Mouse (Mus musculus): ENCODE data around the gene Pde4b.

Pde4b gene

DNA sequence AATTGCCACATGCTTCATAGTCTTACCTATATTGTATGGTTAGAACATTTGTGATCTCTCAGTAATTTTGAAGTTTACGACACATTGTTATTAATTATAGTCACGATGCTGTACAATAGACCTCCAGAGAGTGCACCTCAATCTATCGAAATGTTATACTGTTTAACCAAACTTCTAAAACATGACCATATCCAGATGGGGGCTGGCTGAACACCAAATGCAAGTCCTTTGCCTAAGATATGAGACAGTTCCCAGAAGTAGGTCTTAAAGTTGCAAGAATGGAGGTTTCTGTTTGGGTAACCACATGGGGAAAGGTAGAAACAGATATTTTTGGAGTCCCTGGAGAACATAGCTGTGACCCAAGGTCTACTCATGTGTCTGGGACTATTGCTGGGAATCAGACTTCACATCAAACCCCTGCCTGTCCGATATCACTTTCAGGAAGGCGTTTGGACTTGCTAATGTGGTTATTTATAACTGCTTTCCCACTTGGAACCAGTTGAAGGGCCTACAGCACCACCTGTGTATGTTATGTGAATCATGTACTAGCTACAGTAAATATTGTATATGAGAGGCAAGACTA, 452.3 kb downstream of the Pde4b start:
- DNase-seq (ENCODE audit: extremely low spot score), result no peak

DNA sequence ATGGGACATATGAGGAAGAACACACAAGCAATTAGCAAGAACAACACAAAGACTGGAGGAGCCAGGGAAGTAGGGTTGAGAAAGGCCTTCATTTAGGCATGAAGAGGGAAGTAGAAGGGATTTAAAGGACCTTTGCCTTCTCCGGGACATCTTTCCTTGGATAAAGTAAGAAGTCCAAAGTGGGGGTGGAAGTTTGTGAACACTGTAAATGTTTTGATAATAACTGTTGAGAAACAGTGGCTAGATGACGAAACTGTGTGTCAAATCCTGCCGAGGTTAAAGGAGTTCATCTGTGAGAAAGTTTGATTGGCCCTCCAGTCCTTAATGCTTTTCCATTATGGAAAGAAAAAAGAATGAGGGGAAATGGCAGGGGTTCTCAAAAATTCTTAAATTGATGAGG, 455.6 kb downstream of the Pde4b start:
- no peak for DNase-seq (ENCODE audit: extremely low spot score)

GRCm38 (mm10) chr4:102545226-102545625, 457.9 kb downstream of the Pde4b start:
- DNase-seq (ENCODE audit: extremely low spot score), result no peak

DNA sequence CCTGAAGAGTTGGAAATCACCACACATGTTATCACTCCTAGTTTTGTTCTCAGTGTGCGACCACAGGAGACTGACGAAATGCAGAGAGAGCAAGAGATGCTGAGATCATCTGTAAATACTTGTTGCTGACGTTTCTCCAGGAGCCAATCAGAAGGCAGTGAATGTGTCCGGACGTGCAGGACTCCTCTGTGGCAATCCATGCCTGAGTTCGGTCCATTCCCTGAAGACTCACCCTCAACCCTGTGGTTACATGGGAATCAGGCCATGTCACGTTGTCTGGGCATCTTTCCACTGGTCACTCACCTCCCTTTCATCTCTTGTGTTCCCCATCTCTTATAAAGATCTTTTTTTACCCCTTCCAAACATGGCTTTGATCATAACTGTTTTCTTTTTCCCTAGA, 468.2 kb downstream of the Pde4b start:
- no peak for DNase-seq (ENCODE audit: extremely low spot score)

DNA sequence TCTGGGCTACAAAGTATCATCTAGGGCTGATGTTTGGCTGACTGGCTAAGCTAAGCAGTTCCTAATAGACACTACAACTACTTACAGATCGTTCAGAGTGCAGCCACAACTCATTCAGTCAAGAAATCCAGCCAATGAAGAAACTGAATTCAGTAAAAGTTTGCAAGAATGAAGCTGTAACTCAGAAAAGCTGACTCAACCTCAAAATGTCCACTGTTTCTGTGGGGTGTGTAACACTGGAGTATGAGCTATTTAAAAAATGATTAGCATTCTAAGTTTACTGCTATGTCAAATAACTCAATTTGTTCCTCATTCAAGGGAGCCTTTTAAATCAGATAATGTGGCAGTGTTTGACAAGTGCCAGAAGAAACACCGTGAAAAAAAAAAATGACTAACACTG, 469.7 kb downstream of the Pde4b start:
- DNase-seq (ENCODE audit: extremely low spot score), result no peak

- no peak for DNase-seq (ENCODE audit: extremely low spot score)
Observed at GRCm38 (mm10) chr4:102557508-102558220, 470.3 kb downstream of the Pde4b start.

DNA sequence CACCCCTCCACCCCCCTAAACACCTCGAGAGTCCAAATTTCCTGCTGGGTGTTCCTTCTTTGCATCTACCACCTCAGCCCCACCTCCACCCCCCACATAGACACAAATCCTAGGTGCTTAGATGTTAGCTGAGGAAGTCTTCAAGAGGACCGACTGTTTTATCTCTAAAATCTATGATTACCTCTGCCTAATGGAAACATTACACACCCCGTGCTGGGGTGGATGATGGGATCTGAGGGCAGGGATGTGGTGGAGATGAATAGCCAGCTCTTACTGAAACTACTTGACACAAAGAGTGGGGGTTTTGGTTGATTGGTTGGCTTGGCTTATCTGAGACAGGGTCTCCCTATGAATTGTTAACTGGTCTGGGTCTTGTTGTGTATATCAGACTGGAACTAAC, 471.0 kb downstream of the Pde4b start:
- DNase-seq (ENCODE audit: extremely low spot score), result no peak

- no peak for DNase-seq (ENCODE audit: extremely low spot score)
Observed at GRCm38 (mm10) chr4:102560676-102561280, 473.4 kb downstream of the Pde4b start.

DNA sequence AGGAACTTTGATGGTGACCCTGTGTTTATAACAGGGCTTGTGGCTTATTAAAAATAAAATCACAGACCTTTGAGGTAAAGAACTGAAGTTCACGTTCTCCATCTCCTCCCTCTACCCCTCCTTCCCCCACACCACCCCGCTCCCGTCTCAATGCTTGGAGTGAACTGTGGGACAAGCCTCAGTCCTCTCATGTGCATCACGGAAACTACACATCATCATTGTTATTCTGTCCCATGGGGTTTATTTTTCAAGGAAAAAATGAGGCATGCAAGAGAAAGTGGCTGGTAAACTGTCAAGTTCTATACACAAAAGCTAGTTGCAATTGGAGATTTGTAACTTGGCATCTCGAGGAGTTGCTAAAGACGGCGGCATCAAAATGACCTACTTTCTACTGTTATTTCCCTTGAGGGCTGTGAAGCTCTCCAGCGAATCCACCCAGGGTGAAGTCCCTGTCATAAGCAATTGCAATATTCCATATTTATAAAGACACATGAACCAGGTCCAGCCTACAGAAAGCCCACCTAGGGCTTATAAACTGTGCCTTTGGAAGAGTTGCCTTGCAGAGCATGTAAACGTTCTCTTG, 476.0 kb downstream of the Pde4b start:
- no peak for DNase-seq (ENCODE audit: extremely low spot score)

DNA sequence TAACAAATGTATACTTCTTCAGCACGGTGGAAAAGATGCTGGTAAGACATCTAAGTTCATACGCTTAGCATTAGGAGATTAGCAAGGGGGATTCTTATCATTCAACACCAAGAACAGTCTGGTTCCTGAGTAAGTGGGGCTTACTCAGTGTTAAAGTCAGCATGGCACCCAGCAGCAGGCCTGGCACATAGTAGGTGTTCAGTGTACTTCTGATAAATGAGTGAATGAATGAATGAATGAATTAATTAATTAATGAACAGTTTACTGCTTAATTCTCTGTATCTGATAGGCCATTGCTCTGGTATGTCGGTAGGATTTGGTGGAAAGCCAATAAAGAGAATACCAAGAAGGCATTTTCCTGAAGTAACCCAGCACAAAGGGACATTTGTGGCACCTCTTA, 476.9 kb downstream of the Pde4b start:
- DNase-seq (ENCODE audit: extremely low spot score), result no peak

DNA sequence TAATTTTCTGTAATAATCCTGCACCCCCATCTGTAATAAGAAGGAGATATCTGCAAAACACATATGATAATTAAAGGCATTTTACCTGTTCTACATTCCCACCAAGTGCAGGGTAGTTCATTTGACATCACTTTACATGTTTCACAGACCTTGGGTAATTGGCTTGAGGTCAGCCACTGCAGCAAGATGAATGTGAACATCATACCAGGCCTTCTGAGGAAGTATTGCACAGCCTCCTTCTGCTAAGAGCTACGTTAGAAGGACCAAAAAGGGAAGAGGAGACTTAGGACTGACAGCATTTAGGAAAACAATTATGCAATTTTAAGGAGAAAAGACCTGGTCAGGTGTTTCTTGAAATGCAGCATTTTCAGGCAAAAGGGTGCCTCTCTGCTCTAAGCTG, 479.1 kb downstream of the Pde4b start:
- no peak for DNase-seq (ENCODE audit: extremely low spot score)

- DNase-seq (ENCODE audit: extremely low spot score), result no peak
Observed at GRCm38 (mm10) chr4:102567111-102567510, 479.8 kb downstream of the Pde4b start.

DNA sequence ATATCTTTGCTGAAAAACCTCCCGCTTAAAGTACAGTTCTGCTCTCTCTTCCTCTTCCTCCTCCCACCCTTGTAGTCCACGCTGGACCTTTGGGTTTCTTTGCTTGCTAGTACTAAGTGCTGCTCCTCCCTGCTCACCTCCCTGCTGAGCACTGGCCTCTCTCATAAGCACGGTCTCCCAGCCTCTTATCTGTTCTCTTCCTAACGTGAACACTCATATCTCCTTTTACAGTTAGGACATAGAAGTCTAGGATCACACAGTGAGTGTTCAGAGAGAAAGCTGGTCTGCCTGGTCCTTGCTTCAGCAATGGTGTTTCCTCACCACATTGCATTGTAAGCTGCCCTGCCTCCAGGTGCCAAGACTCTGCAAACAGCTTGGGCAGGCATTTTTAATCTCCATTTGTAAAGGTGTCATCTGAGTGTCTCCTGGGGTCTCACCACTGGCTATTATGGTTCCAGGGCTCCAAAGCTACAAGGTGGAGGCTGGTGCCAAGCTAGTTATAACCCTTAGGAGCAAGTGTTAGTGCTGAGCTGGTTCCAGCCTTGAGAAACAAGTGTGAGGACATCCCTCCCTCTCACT, 480.4 kb downstream of the Pde4b start:
- no peak for DNase-seq (ENCODE audit: extremely low spot score)

- no peak for DNase-seq (ENCODE audit: extremely low spot score)
Observed at GRCm38 (mm10) chr4:102568591-102568990, 481.2 kb downstream of the Pde4b start.

DNA sequence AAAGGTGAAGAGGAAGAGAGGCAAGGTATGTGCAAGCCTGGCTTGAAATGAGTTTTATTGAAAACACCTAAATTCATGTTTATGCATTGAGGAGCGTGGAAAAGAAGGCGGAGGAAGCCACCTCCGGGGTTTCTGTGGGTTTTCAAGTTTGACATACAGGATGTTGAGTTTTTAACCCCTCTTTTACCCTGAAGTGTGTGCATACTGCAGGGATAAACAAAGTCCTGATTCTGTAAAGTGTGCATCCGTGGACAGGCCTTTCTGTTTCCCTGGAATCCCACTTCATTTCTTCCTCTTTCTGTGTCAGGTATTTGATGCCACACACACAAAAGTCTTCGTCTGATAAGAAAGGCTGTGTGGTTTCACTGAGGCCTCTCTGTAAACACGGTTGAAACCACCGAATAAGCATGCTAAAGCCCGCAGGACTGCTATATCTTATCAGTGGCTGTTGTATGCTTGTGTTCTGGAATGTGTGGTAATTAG, 481.8 kb downstream of the Pde4b start:
- DNase-seq (ENCODE audit: extremely low spot score), result no peak

DNA sequence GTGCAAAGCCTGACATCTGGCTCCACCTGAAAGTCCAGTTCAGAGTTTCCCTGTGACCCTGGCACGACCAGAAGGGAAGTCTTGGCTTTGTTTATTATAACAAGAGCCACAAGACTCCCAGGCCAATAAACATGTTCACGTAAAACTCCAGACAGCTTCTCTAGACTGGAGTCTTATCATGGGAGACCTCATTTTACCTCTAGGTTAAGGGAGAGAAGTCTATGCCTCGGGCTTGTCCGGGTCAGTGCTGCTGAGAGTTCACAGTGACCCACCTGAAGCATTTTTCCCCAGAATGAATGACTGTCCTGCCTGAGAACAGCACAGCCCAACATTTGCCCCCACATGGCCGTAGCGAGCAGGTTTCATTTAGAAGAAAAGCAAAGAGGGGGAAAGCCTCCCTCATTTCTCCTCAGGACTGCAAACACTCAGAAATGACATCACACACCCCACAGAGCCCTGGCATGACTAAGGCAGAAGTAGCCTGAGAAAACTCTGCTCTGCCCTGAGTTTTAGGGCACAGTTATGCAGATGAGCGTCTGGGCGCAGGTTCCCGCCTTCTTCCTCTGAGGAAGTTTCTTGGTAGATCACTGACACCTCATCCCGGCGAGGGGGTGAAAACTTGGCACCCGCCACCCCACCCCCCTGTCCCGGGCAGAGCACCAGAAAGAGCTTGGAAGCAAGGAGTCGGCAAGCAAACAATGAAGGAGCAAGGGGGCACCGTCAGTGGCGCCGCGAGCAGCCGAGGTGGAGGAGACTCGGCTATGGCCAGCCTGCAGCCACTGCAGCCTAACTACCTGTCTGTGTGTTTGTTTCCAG, 482.8 kb downstream of the Pde4b start:
- DNase-seq (ENCODE audit: extremely low spot score), result peak; percentile 68

DNA sequence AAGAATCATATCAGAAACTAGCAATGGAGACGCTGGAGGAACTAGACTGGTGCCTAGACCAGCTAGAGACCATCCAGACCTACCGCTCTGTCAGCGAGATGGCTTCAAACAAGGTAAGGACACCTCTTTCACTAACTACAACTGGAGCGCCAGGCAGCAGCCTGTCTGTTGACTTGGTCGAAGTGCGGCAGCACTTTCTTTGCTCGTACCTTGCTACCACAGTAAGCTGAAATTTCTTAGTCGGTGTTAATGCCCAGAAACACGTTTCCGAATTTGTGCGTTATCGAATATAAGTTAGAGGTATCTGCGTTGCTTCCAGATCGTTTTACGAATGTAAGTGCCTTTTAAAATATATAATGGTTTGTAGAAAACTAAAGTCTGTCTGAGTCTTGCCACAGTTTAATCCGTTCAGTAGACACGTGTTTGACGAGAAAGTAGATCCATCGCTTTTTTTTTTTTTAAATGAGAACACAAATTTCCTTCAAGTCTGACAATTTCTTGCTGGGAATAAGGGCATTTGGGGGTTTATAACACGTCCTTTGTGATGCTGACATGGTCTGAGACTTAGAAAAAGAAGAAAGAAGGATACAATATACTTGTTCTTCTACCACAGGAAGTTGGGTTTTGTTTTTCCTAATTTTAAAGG, 483.5 kb downstream of the Pde4b start:
- DNase-seq (ENCODE audit: extremely low spot score), result no peak

- no peak for DNase-seq (ENCODE audit: extremely low spot score)
Observed at GRCm38 (mm10) chr4:102572031-102572430, 484.7 kb downstream of the Pde4b start.

GRCm38 (mm10) chr4:102572591-102572990, 485.2 kb downstream of the Pde4b start:
- no peak for DNase-seq (ENCODE audit: extremely low spot score)

GRCm38 (mm10) chr4:102573361-102573781, 486.0 kb downstream of the Pde4b start:
- DNase-seq (ENCODE audit: extremely low spot score), result no peak

- DNase-seq (ENCODE audit: extremely low spot score), result no peak
Observed at GRCm38 (mm10) chr4:102574226-102574625, 486.9 kb downstream of the Pde4b start.
